Mouse (Mus musculus): ENCODE measurements around the gene Mrps21. TPM values are rescaled to one million over a fixed set of nuclear protein-coding genes. Genes with fewer than 3 reads are reported as not detected.

Mrps21 gene
- polyA plus RNA-seq, 1 experiment from 2014 or later: 311 TPM

- no peak for ATAC-seq (ENCODE audit: low FRiP score, low read depth)
- 20% methylated on average over 3 of the region's 3 CpGs for WGBS
Measured at GRCm38 (mm10) chr3:95889664-95890063, 18.3 kb upstream of the Mrps21 start.

GRCm38 (mm10) chr3:95887596-95887995 lies 16.3 kb upstream of the Mrps21 start:
- Histone ChIP-seq H3K9ac (no peak overlapping the region), H3K27me3 (no peaks in the 10 kb centered on the region), H3K27ac (no peak overlapping the region), H3K36me3 (no peaks in the 10 kb centered on the region), H3K4me3 (no peak overlapping the region), H3K4me2 (replicated peaks) (no peak overlapping the region), H3K4me1 (peaks cover 25% of the 10 kb centered on the region), H3K9me3 (no peaks in the 10 kb centered on the region)
- 71% methylated on average over 4 of the region's 4 CpGs for WGBS
- ATAC-seq (ENCODE audit: low FRiP score, low read depth): no peak

More at GRCm38 (mm10) chr3:95889664-95890063, 18.3 kb upstream of the Mrps21 start:
- no peak overlapping the region for H3K4me3 ChIP-seq
- peaks cover 30% of the 10 kb centered on the region for H3K4me1 ChIP-seq
- no peaks in the 10 kb centered on the region for H3K27me3 ChIP-seq
- no peak overlapping the region for H3K9ac ChIP-seq
- H3K4me2 ChIP-seq (replicated peaks): no peak overlapping the region
- H3K9me3 ChIP-seq: no peaks in the 10 kb centered on the region
- no peak overlapping the region for H3K27ac ChIP-seq
- H3K36me3 ChIP-seq: no peaks in the 10 kb centered on the region

- H3K4me1 ChIP-seq: peaks cover 16% of the 10 kb centered on the region
- H3K36me3 ChIP-seq: no peaks in the 10 kb centered on the region
- H3K4me2 ChIP-seq (replicated peaks): no peak overlapping the region
- no peaks in the 10 kb centered on the region for H3K9me3 ChIP-seq
- H3K27me3 ChIP-seq: no peaks in the 10 kb centered on the region
- no peak overlapping the region for H3K9ac ChIP-seq
- ATAC-seq (ENCODE audit: low FRiP score, low read depth): no peak
- WGBS: 59% methylated on average over 5 of the region's 5 CpGs
- H3K4me3 ChIP-seq: no peak overlapping the region
- no peak overlapping the region for H3K27ac ChIP-seq
Measured at GRCm38 (mm10) chr3:95884400-95884799, 13.1 kb upstream of the Mrps21 start.

- H3K4me3 ChIP-seq: peak overlapping the region; percentile 58
- peak overlapping the region; percentile 100 for H3K4me2 ChIP-seq (replicated peaks)
- no peak overlapping the region for H3K27ac ChIP-seq
- no peak for ATAC-seq (ENCODE audit: low FRiP score, low read depth)
- H3K36me3 ChIP-seq: no peaks in the 10 kb centered on the region
- WGBS: 2% methylated on average over 24 of the region's 24 CpGs
- peak overlapping the region; percentile 60 for H3K9ac ChIP-seq
- no peaks in the 10 kb centered on the region for H3K9me3 ChIP-seq
- H3K27me3 ChIP-seq: no peaks in the 10 kb centered on the region
- H3K4me1 ChIP-seq: peaks cover 16% of the 10 kb centered on the region
Measured at GRCm38 (mm10) chr3:95882816-95883425, 11.6 kb upstream of the Mrps21 start.

GRCm38 (mm10) chr3:95881979-95882815 lies 10.9 kb upstream of the Mrps21 start, which contains the start of gene Ciart:
Gene Ciart, minus strand, starts transcription at chr3:95882251.
- under 1% methylated on average over 66 of the region's 66 CpGs for WGBS
- H3K9ac ChIP-seq: peak within 1 kb of the TSS; percentile 63
- no peaks in the 10 kb centered on the region for H3K9me3 ChIP-seq
- no peak within 1 kb of the TSS for H3K27ac ChIP-seq
- H3K36me3 ChIP-seq: no peaks in the 10 kb centered on the region
- H3K27me3 ChIP-seq: no peaks in the 10 kb centered on the region
- peaks cover 16% of the 10 kb centered on the region for H3K4me1 ChIP-seq
- ATAC-seq (ENCODE audit: low FRiP score, low read depth): peak; percentile 100
- peak within 1 kb of the TSS; percentile 100 for H3K4me2 ChIP-seq (replicated peaks)
- peak within 1 kb of the TSS; percentile 58 for H3K4me3 ChIP-seq

- H3K36me3 ChIP-seq: no peaks in the 10 kb centered on the region
- H3K4me3 ChIP-seq: no peak overlapping the region
- no peak overlapping the region for H3K9ac ChIP-seq
- 85% methylated on average over 4 of the region's 4 CpGs for WGBS
- H3K9me3 ChIP-seq: no peaks in the 10 kb centered on the region
- H3K4me2 ChIP-seq (replicated peaks): no peak overlapping the region
- ATAC-seq (ENCODE audit: low FRiP score, low read depth): no peak
- peaks cover 16% of the 10 kb centered on the region for H3K4me1 ChIP-seq
- no peak overlapping the region for H3K27ac ChIP-seq
- H3K27me3 ChIP-seq: no peaks in the 10 kb centered on the region
Measured at GRCm38 (mm10) chr3:95879063-95879462, 7.7 kb upstream of the Mrps21 start.

- Histone ChIP-seq H3K4me3 (peak overlapping the region; percentile 73), H3K4me1 (peaks cover 15% of the 10 kb centered on the region), H3K27ac (no peak overlapping the region), H3K36me3 (peaks cover 29% of the 10 kb centered on the region), H3K27me3 (no peaks in the 10 kb centered on the region), H3K9ac (peak overlapping the region; percentile 83), H3K9me3 (no peaks in the 10 kb centered on the region), H3K4me2 (replicated peaks) (peak overlapping the region; percentile 74)
- WGBS: 59% methylated on average over 7 of the region's 7 CpGs
- ATAC-seq (ENCODE audit: low FRiP score, low read depth): no peak
Measured at GRCm38 (mm10) chr3:95872048-95872447, 729 bp upstream of the Mrps21 start.

GRCm38 (mm10) chr3:95870976-95871375 lies 343 bp downstream of the Mrps21 start:
- 5% methylated on average over 15 of the region's 15 CpGs for WGBS
- H3K9ac ChIP-seq: peak overlapping the region; percentile 83

GRCm38 (mm10) chr3:95867408-95867807 lies 3.9 kb downstream of the Mrps21 start:
- 91% methylated on average over 2 of the region's 2 CpGs for WGBS
- H3K4me2 ChIP-seq (replicated peaks): no peak overlapping the region
- H3K9me3 ChIP-seq: no peaks in the 10 kb centered on the region
- peaks cover 13% of the 10 kb centered on the region for H3K4me1 ChIP-seq
- no peak overlapping the region for H3K27ac ChIP-seq
- ATAC-seq (ENCODE audit: low FRiP score, low read depth): no peak
- no peaks in the 10 kb centered on the region for H3K27me3 ChIP-seq
- H3K36me3 ChIP-seq: peaks cover 64% of the 10 kb centered on the region
- H3K4me3 ChIP-seq: no peak overlapping the region
- H3K9ac ChIP-seq: no peak overlapping the region

More at GRCm38 (mm10) chr3:95870976-95871375, 343 bp downstream of the Mrps21 start:
- Histone ChIP-seq H3K9me3 (no peaks in the 10 kb centered on the region), H3K4me2 (replicated peaks) (peak overlapping the region; percentile 74), H3K36me3 (peaks cover 37% of the 10 kb centered on the region), H3K27ac (peak overlapping the region; percentile 73), H3K4me3 (peak overlapping the region; percentile 73), H3K27me3 (no peaks in the 10 kb centered on the region), H3K4me1 (peaks cover 15% of the 10 kb centered on the region)
- ATAC-seq (ENCODE audit: low FRiP score, low read depth): peak; percentile 51

GRCm38 (mm10) chr3:95866071-95866470 lies 5.2 kb downstream of the Mrps21 start:
- no peak overlapping the region for H3K9ac ChIP-seq
- no peaks in the 10 kb centered on the region for H3K9me3 ChIP-seq
- H3K36me3 ChIP-seq: peaks cover 68% of the 10 kb centered on the region
- WGBS: 84% methylated on average over 5 of the region's 5 CpGs
- no peak overlapping the region for H3K4me2 ChIP-seq (replicated peaks)
- no peak overlapping the region for H3K4me3 ChIP-seq
- H3K27ac ChIP-seq: no peak overlapping the region
- peaks cover 7% of the 10 kb centered on the region for H3K4me1 ChIP-seq
- ATAC-seq (ENCODE audit: low FRiP score, low read depth): no peak
- no peaks in the 10 kb centered on the region for H3K27me3 ChIP-seq

- H3K4me2 ChIP-seq (replicated peaks): no peak overlapping the region
- H3K36me3 ChIP-seq: peaks cover 68% of the 10 kb centered on the region
- no peak overlapping the region for H3K9ac ChIP-seq
- H3K4me1 ChIP-seq: peaks cover 4% of the 10 kb centered on the region
- no peaks in the 10 kb centered on the region for H3K27me3 ChIP-seq
- H3K9me3 ChIP-seq: no peaks in the 10 kb centered on the region
- 87% methylated on average over 20 of the region's 20 CpGs for WGBS
- H3K4me3 ChIP-seq: no peak overlapping the region
- H3K27ac ChIP-seq: no peak overlapping the region
- no peak for ATAC-seq (ENCODE audit: low FRiP score, low read depth)
Measured at GRCm38 (mm10) chr3:95865571-95865970, 5.7 kb downstream of the Mrps21 start.

GRCm38 (mm10) chr3:95865050-95865449 lies 6.3 kb downstream of the Mrps21 start:
- H3K4me3 ChIP-seq: no peak overlapping the region
- H3K4me1 ChIP-seq: no peaks in the 10 kb centered on the region
- H3K36me3 ChIP-seq: peaks cover 65% of the 10 kb centered on the region
- no peak for ATAC-seq (ENCODE audit: low FRiP score, low read depth)
- no peaks in the 10 kb centered on the region for H3K27me3 ChIP-seq
- H3K9ac ChIP-seq: no peak overlapping the region
- H3K4me2 ChIP-seq (replicated peaks): no peak overlapping the region
- H3K27ac ChIP-seq: no peak overlapping the region
- H3K9me3 ChIP-seq: no peaks in the 10 kb centered on the region
- WGBS: 79% methylated on average over 5 of the region's 5 CpGs

Measured in limb, embryonic 13.5 days (tissue).